Mouse (Mus musculus) mature B cell (primary cell): Measurements from ENCODE around the gene H2-Q6.
"Not testable (repeated sequence)": the region's sequence is repeated elsewhere in the genome, so short reads cannot be mapped to it uniquely, and the experiment has no call there.

Source experiments
- in situ Hi-C: fragments of 300-500 bp; cut with MboI; formaldehyde crosslinking; loops from 2 replicates; pipeline ENCODE4 v1.14.3; 2019

H2-Q6 gene

GRCm38 (mm10) chr17:35424624-35425416 is at the start of gene H2-Q6:
Gene H2-Q6 (plus strand): TSS chr17:35424850.
- in situ Hi-C loops = not testable (repeated sequence)

DNA sequence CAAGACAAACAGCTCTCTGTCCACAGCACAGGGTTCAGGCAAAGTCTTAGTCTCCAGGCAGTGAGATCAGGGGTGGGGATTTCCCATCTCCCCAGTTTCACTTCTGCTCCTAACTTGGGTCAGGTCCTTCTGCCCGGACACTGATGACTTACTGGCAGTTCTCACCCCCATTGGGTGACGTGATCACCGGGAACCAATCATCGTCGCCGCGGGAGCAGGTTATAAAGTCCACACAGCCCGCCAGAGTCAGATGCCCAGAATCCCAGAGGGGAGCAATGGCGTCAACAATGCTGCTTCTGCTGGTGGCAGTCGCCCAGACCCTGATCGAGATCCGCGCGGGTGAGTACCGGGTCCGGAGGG is 45.3 kb upstream of the H2-Q6 start, which contains the start of gene H2-Q4:
Gene H2-Q4 (plus strand): TSS at position 249 of the 360 bp plus-strand sequence.
- in situ Hi-C loops = no loop called here

DNA sequence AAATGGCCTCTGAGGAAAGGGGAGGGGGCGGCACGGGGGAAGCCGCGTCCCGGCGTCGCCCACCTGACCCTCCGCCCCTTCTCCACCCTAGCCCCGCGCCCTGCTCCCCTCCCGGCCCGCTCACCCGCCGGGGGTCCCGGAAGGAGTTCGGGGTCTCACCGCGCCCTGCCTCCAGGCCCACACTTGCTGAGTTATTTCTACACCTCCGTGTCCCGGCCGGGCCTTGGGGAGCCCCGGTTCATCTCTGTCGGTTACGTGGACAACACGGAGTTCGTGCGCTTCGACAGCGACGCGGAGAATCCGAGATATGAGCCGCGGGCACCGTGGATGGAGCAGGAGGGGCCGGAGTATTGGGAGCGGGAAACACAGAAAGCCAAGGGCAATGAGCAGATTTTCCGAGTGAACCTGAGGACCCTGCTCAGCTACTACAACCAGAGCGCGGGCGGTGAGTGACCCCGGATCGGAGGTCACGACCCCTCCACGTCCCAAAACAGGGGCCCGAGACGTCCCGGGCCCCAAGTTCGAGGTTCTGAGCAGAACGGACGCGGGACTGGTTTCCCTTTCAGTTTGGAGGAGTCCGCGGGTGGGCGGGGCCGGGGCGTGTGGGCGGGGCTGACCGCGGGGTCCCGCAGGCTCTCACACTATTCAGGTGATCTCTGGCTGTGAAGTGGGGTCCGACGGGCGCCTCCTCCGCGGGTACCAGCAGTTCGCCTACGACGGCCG is 44.8 kb upstream of the H2-Q6 start:
- in situ Hi-C loops = no loop called here

DNA sequence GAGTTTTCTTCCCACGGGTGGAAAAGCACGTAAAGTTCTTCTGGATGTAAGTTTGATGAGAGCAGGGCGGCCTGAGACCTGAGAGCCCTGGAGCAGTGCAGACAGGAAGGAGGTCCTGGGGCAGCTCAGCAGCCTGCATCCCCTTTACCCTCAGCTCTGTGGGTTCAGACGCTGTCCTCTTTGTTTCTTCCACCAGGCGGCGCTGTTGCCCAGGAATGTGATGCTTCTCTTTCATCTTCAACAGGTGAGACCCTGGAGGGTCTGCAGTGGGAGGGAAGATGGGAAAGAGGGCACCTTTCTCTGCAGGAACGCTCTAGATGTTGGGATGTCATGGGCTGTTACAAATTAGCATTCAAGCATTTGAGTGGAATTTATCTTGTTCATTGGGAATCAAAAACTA is 34.9 kb upstream of the H2-Q6 start:
- in situ Hi-C loops = not testable (repeated sequence)

GRCm38 (mm10) chr17:35392671-35393070 is 32.0 kb upstream of the H2-Q6 start:
- in situ Hi-C loops = not testable (repeated sequence)

- in situ Hi-C loops = not testable (repeated sequence)
These were observed 30.5 kb upstream of the H2-Q6 start for GRCm38 (mm10) chr17:35393864-35394800.

DNA sequence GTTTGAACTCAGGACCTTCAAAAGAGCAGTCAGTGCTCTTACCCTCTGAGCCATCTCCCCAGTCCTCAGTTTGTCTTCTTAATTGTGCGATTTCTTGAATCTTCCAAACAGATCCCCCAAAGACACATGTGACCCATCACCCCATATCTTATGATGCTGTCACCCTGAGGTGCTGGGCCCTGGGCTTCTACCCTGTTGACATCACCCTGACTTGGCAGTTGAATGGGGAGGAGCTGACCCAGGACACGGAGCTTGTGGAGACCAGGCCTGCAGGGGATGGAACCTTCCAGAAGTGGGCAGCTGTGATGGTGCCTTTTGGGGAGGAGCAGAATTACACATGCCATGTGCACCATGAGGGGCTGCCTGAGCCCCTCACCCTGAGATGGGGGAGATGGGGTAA is 27.7 kb upstream of the H2-Q6 start:
- in situ Hi-C loops = not testable (repeated sequence)

GRCm38 (mm10) chr17:35413057-35413456 is 11.6 kb upstream of the H2-Q6 start:
- in situ Hi-C loops = not testable (repeated sequence)

DNA sequence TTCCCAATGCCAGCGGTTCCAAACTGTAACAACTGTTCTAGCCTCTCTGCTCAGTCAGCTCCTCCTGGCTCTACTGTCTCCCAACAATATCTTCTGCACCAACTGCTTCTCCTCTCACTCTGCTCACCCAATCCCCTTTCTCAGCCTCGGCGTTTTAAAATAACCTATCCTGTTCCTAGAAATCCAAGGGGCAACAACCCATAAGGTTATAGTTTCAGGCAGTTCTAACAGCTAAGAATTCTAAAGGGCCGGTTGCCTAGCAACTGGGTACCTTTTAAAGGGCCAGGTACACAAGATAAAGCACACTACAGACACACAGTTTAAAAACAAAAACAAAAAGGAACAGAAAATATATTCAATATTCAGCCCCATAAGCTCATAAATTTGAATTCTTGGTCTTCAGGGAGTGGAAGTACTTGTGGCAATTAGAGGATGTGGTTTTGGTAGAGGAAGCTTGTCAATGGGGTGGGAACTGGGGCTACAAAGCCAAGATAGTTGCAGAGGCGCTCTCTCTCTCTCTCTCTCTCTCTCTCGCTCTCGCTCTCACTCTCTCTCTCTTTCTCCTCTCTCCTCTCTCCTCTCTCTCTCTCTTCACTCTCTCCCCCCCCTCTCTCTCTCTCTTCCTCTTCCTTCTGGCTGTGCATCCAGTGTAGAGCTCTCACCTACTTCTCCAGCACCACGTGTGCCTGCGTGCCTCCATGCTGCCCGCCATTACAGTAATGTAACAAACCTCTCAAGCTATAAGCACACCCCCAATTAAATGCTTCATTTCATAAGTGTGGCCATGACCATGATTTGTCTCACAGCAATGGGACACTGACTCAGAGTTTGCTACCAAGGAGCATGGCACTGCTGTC is 9.1 kb upstream of the H2-Q6 start:
- in situ Hi-C loops = not testable (repeated sequence)

DNA sequence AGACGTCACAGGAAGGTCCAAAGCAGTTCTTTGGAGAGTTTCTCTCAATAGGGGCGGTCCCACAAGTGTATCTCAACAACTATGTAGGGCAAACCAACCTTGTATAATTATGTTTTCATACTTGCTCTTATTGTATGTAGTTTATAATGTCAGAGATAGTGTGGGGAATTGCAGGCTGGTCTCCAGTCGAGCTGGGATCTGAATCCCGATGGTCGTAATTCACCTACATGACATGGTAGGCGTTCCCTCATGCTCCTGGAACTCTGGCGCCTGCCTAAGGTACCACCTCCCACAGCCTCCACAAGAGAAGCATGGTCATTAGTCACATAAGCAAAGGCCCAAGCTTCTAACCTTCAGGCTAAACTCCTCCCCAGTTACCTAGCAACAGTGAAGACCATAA is 5.9 kb upstream of the H2-Q6 start:
- in situ Hi-C loops = no loop called here

- in situ Hi-C loops = not testable (repeated sequence)
These were observed 5.1 kb upstream of the H2-Q6 start for GRCm38 (mm10) chr17:35419564-35419963.

GRCm38 (mm10) chr17:35420206-35420810 is 4.3 kb upstream of the H2-Q6 start:
- in situ Hi-C loops = not testable (repeated sequence)

DNA sequence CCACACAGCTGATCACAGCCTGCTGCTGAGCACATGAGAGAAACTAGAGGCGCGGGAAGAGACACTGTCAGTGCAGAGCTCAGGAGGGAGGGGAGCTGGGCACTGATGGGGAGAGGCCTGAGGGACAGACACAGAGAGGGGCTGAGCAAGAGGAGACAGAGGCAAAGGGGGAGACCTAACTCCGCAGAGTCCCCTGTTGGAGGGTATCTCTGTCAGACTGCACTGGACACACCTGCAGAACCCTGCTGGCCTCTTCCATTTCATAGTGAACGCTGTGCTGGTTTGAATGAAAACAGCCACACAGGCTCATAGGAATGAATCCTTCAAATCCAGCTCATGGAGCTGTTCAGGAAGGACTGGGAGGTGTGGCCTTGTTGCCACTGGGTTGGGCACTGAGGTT is 3.3 kb upstream of the H2-Q6 start:
- in situ Hi-C loops = not testable (repeated sequence)

DNA sequence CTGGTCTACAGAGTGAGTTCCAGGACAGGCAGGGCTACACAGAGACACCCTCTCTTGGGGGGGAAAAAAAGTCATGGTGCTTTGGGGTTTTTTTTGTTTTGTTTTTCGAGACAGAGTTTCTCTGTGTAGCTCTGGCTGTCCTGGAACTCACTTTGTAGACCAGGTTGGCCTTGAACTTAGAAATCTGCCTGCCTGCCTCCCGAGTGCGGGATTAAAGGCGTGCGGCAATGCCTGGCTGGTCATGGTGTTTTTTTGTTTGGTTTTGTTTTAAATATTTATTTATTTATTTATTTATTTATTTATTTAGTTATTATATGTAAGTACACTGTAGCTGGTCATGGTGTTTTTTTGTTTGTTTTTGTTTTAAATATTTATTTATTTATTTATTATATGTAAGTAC is 2.3 kb upstream of the H2-Q6 start:
- in situ Hi-C loops = not testable (repeated sequence)

DNA sequence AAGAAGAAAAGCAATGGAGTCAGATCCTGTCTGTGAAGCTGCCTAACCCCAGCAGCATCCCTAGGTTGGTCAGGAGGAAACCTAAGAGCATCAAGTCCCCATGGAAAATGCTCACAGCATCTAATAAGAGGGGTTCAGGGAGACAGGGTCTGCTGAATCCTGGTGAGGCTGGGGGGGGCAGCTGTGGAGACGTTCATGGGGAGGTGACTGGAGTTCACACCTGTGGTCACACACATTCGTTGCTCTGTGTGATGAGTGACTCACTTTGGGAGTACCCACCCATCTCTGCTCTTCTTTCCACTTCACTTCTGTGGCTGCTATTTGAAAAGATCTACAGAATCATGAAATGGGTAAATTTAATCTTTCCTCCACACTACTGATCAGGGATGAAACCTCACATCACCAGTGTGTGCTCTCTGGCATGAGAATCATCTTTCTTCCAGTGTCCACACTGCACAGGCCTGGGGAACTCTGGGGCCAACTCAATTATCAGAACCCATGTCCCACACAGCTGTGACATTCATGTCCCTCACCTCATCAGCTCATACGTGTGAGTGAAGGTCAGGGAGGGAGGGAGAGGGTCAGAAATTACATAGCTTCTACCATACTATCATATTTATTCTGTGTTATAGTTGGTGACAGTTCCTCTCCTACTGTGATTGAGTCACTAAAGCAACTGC is 1.4 kb upstream of the H2-Q6 start:
- in situ Hi-C loops = not testable (repeated sequence)

GRCm38 (mm10) chr17:35424106-35424505 is 544 bp upstream of the H2-Q6 start:
- in situ Hi-C loops = not testable (repeated sequence)

DNA sequence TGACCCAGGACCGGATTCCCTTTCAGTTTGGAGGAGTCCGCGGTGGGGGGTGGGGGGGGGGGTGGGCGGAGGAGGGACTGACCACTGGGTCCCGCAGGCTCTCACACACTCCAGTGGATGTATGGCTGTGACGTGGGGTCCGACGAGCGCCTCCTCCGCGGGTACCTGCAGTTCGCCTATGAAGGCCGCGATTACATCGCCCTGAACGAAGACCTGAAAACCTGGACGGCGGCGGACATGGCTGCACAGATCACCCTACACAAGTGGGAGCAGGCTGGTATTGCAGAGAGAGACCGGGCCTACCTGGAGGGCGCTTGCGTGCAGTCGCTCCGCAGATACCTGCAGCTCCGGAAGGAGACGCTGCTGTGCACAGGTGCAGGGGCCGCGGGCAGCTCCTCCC is 824 bp downstream of the H2-Q6 start:
- in situ Hi-C loops = not testable (repeated sequence)

DNA sequence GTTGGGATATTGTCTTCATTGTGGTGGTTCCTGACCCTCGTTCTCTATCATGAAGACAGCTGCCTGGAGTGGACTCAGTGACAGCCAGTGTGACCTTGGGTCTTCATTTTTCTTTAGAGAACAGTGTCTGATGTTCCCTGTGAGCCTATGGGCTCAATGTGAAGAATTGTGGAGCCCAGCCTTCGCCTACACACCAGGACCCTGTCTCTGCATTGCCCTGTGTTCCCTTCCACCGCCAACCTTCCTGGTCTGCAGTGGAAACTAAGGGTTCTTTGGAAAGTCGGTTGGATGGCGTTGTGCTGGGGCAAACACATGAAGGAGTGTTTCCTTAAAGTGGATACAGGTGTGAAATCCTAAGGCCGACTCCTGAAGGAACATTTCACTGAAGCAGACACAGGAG is 4.2 kb downstream of the H2-Q6 start:
- in situ Hi-C loops = not testable (repeated sequence)

- in situ Hi-C loops = not testable (repeated sequence)
These were observed 6.0 kb downstream of the H2-Q6 start for GRCm38 (mm10) chr17:35430671-35431070.

GRCm38 (mm10) chr17:35432167-35432566 is 7.5 kb downstream of the H2-Q6 start:
- in situ Hi-C loops = not testable (repeated sequence)
